Comparison of ENCODE assay signal across 12 mouse cellular contexts in the genomic region with DNA sequence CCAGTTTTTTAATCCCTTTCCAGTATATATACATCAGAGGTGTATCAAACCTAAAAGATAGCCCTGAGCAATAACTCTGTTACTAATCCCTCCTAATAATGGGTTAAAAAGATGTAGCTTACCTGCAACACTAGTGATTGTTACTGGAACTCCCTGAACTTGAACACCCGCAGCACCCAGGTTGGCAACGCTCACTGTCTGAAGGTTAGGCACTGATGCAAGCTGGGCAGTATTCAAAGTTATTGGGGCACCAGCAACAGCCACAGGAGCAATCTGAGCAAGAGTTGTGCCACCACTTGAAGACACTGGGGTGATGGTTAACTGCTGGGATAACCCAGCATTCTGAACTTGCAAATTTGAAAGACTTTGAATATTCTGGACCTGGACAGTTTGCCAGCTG. TPM values are rescaled to one million over a fixed set of nuclear protein-coding genes. Genes with fewer than 3 reads are reported as not detected.
DNase-seq lines count a peak whose midpoint lies in the region; ATAC-seq and TF ChIP-seq lines count a peak whose summit lies in the region.
"Had no signal": no experiment of that assay in that cellular context is flagged by ENCODE, and none has a peak within 500 bp of the region (broad histone marks: within the 10 kb centered on the region; RNA-seq: fewer than 3 reads in every experiment).

No protein-coding gene starts in this region.

- no peak for DNase-seq in intestine, embryonic 14.5 days (ENCODE audit: low spot score)
- DNase-seq in embryonic facial prominence, embryonic 11.5 days (ENCODE audit: low spot score), result no peak
- DNase-seq in hindbrain, embryonic 11.5 days (ENCODE audit: low spot score), result no peak
- DNase-seq in frontal cortex, postnatal 10 days (ENCODE audit: low spot score in 2 of 2), result no peak
- DNase-seq in embryo, embryonic 10.5 days (ENCODE audit: low spot score), result no peak
- DNase-seq in left cerebral cortex, postnatal 10 days (ENCODE audit: extremely low spot score in 1 of 2, low spot score in 2 of 2), result no peak
- DNase-seq: embryo, embryonic 11 days; gastrocnemius, postnatal 36 days; thymus, postnatal 25 days had no signal

- peaks cover 23% of the 10 kb centered on the region for H3K4me1 ChIP-seq in intestine, embryonic 14.5 days (replicated peaks; ENCODE audit: control insufficient read depth, insufficient read depth, low read length)
- H3K4me1 ChIP-seq in intestine, postnatal 0 days (replicated peaks; ENCODE audit: control insufficient read depth, insufficient read depth, low read length), result no peaks in the 10 kb centered on the region
- peaks cover 5% of the 10 kb centered on the region for H3K4me1 ChIP-seq in embryonic facial prominence, embryonic 11.5 days (ENCODE audit: control insufficient read depth, insufficient read depth, low read length)
- peaks cover 3% of the 10 kb centered on the region; the same call in 1 of the 2 replicates for H3K4me1 ChIP-seq in hindbrain, embryonic 11.5 days (replicated peaks; ENCODE audit: control insufficient read depth, insufficient read depth, low read length)
- H3K4me1 ChIP-seq in midbrain, embryonic 12.5 days, result peaks cover 26% of the 10 kb centered on the region

- H3K27me3 ChIP-seq in intestine, embryonic 14.5 days (replicated peaks; ENCODE audit: control insufficient read depth, insufficient read depth, low read length), result no peaks in the 10 kb centered on the region
- H3K27me3 ChIP-seq in intestine, postnatal 0 days (replicated peaks; ENCODE audit: control insufficient read depth, insufficient read depth, low read length), result no peaks in the 10 kb centered on the region
- no peaks in the 10 kb centered on the region for H3K27me3 ChIP-seq in embryonic facial prominence, embryonic 11.5 days (ENCODE audit: control insufficient read depth, insufficient read depth, low read length)
- H3K27me3 ChIP-seq in hindbrain, embryonic 11.5 days (ENCODE audit: control insufficient read depth, insufficient read depth, low read length), result no peaks in the 10 kb centered on the region
- H3K27me3 ChIP-seq in midbrain, embryonic 12.5 days, result no peaks in the 10 kb centered on the region

- intact Hi-C loops in left cerebral cortex, postnatal 10 days (cut with DNase I), result no loop called here

- TF ChIP-seq CTCF in intestine, postnatal 0 days (IDR thresholded peaks at IDR 0.05; ENCODE audit: low read depth), result no peak

- no peak overlapping the region for H3K9ac ChIP-seq in intestine, embryonic 14.5 days (ENCODE audit: low read length)
- H3K9ac ChIP-seq in intestine, postnatal 0 days (ENCODE audit: low read depth, low read length), result no peak overlapping the region
- no peak overlapping the region for H3K9ac ChIP-seq in embryonic facial prominence, embryonic 11.5 days (replicated peaks; ENCODE audit: low read length)
- H3K9ac ChIP-seq in hindbrain, embryonic 11.5 days (ENCODE audit: low read depth, low read length), result no peak overlapping the region; the same call in 1 of the 2 replicates
- H3K9ac ChIP-seq in midbrain, embryonic 12.5 days (replicated peaks), result no peak overlapping the region

- H3K36me3 ChIP-seq in intestine, embryonic 14.5 days (ENCODE audit: control insufficient read depth, insufficient read depth, low read length), result peaks cover 4% of the 10 kb centered on the region; the same call in 1 of the 2 replicates
- H3K36me3 ChIP-seq in intestine, postnatal 0 days (ENCODE audit: control insufficient read depth, insufficient read depth), result no peaks in the 10 kb centered on the region
- H3K36me3 ChIP-seq in embryonic facial prominence, embryonic 11.5 days (replicated peaks; ENCODE audit: control insufficient read depth, insufficient read depth, low read depth, low read length), result no peaks in the 10 kb centered on the region
- H3K36me3 ChIP-seq in hindbrain, embryonic 11.5 days (ENCODE audit: control insufficient read depth, insufficient read depth, low read length), result no peaks in the 10 kb centered on the region
- H3K36me3 ChIP-seq in midbrain, embryonic 12.5 days, result peaks cover 12% of the 10 kb centered on the region; the same call in 1 of the 2 replicates

- no peak overlapping the region for H3K27ac ChIP-seq in intestine, embryonic 14.5 days (ENCODE audit: low read depth)
- no peak overlapping the region for H3K27ac ChIP-seq in intestine, postnatal 0 days (ENCODE audit: low read depth, low read length)
- no peak overlapping the region for H3K27ac ChIP-seq in embryonic facial prominence, embryonic 11.5 days (replicated peaks; ENCODE audit: low read depth, low read length)
- no peak overlapping the region for H3K27ac ChIP-seq in hindbrain, embryonic 11.5 days (ENCODE audit: low read depth, low read length)
- no peak overlapping the region for H3K27ac ChIP-seq in midbrain, embryonic 12.5 days (replicated peaks)

- no peak overlapping the region for H3K4me3 ChIP-seq in intestine, embryonic 14.5 days (ENCODE audit: low read depth, low read length)
- H3K4me3 ChIP-seq in intestine, postnatal 0 days (ENCODE audit: low read depth, low read length), result no peak overlapping the region
- 0 out of 2 replicates have a peak overlapping the region, but pooled peaks have one; percentile 1 for H3K4me3 ChIP-seq in embryonic facial prominence, embryonic 11.5 days (ENCODE audit: low read depth, low read length)
- no peak overlapping the region for H3K4me3 ChIP-seq in hindbrain, embryonic 11.5 days (ENCODE audit: low read depth, low read length)
- H3K4me3 ChIP-seq in midbrain, embryonic 12.5 days, result peak overlapping the region; percentile 12; the same call in 1 of the 2 replicates

- 88% methylated on average over 2 of the region's 2 CpGs for WGBS in intestine, embryonic 14.5 days
- WGBS in intestine, postnatal 0 days, result 85% methylated on average over 2 of the region's 2 CpGs
- WGBS in embryonic facial prominence, embryonic 11.5 days, result 91% methylated on average over 2 of the region's 2 CpGs
- WGBS in hindbrain, embryonic 11.5 days, result 93% methylated on average over 2 of the region's 2 CpGs
- 91% methylated on average over 2 of the region's 2 CpGs for WGBS in midbrain, embryonic 12.5 days

- no peaks in the 10 kb centered on the region for H3K9me3 ChIP-seq in intestine, embryonic 14.5 days (ENCODE audit: control insufficient read depth, low read length)
- H3K9me3 ChIP-seq in intestine, postnatal 0 days (ENCODE audit: control insufficient read depth), result no peaks in the 10 kb centered on the region
- H3K9me3 ChIP-seq in embryonic facial prominence, embryonic 11.5 days (replicated peaks; ENCODE audit: control insufficient read depth, low read length), result no peaks in the 10 kb centered on the region
- H3K9me3 ChIP-seq in hindbrain, embryonic 11.5 days (ENCODE audit: control insufficient read depth, low read length), result no peaks in the 10 kb centered on the region
- H3K9me3 ChIP-seq in midbrain, embryonic 12.5 days, result no peaks in the 10 kb centered on the region

- ATAC-seq in intestine, embryonic 14.5 days (replicated peaks; ENCODE audit: low FRiP score, low TSS enrichment, low read depth), result no peak
- ATAC-seq in intestine, postnatal 0 days, result no peak
- no peak for ATAC-seq in embryonic facial prominence, embryonic 11.5 days (replicated peaks; ENCODE audit: insufficient number of reproducible peaks, low FRiP score, low TSS enrichment, low read depth)
- no peak for ATAC-seq in hindbrain, embryonic 11.5 days (ENCODE audit: low FRiP score)
- ATAC-seq in midbrain, embryonic 12.5 days (ENCODE audit: low FRiP score, low read depth), result no peak
- ATAC-seq: intestine, embryonic 16.5 days had no signal

- H3K4me2 ChIP-seq in intestine, embryonic 14.5 days (ENCODE audit: low read length), result 0 out of 2 replicates have a peak overlapping the region, but pooled peaks have one; percentile 3
- no peak overlapping the region for H3K4me2 ChIP-seq in intestine, postnatal 0 days (replicated peaks; ENCODE audit: low read depth)
- H3K4me2 ChIP-seq in embryonic facial prominence, embryonic 11.5 days (ENCODE audit: low read depth, low read length), result no peak overlapping the region
- peak overlapping the region; percentile 8; the same call in 1 of the 2 replicates for H3K4me2 ChIP-seq in hindbrain, embryonic 11.5 days (replicated peaks; ENCODE audit: low read depth, low read length)
- peak overlapping the region; percentile 44 for H3K4me2 ChIP-seq in midbrain, embryonic 12.5 days (replicated peaks)

RNA-seq across cellular contexts. Expression of a gene that starts 2.7 kb away (rescaled TPM):
- 7.8 and 9.8 TPM in 2 replicates for polyA plus RNA-seq in intestine, embryonic 14.5 days (2014; fragmentation: Nextera tagmentation; extraction: Ambion mirVana)
- polyA plus RNA-seq in intestine, postnatal 0 days (2015; fragmentation: Nextera tagmentation; extraction: Ambion mirVana), result 2.0 and 2.2 TPM in 2 replicates
- polyA plus RNA-seq in embryonic facial prominence, embryonic 11.5 days (2014; fragmentation: Nextera tagmentation; extraction: Ambion mirVana), result 16.9 and 18.5 TPM in 2 replicates
- 16.8 and 21.3 TPM in 2 replicates for polyA plus RNA-seq in hindbrain, embryonic 11.5 days (2014; fragmentation: Nextera tagmentation; extraction: Ambion mirVana)
- 21.4 and 23.9 TPM in 2 replicates for polyA plus RNA-seq in midbrain, embryonic 12.5 days (2016; fragmentation: Nextera tagmentation; extraction: Ambion mirVana)
- 10 to 100 TPM; 29.0 to 29.4 TPM for total RNA-seq in left cerebral cortex, postnatal 10 days (2021)

Comparison
In these comparisons a context has a peak if more than half of its experiments do, and no peak if none do; other contexts are left out.
1. H3K4me2 ChIP-seq: peak in intestine, embryonic 14.5 days (single experiment), hindbrain, embryonic 11.5 days (single experiment) and midbrain, embryonic 12.5 days (single experiment); none in intestine, postnatal 0 days (single experiment) and embryonic facial prominence, embryonic 11.5 days (single experiment).
2. H3K4me3 ChIP-seq: peak in embryonic facial prominence, embryonic 11.5 days (single experiment) and midbrain, embryonic 12.5 days (single experiment); none in intestine, embryonic 14.5 days (single experiment), intestine, postnatal 0 days (single experiment) and hindbrain, embryonic 11.5 days (single experiment).